Mouse (Mus musculus) cerebellum, adult 11 months (tissue): ENCODE measurements around the gene Myt1.
"Not testable (repeated sequence)": the region's sequence is repeated elsewhere in the genome, so short reads cannot be mapped to it uniquely, and the experiment has no call there.

Source experiments
- DNase-seq: peaks from one replicate; pipeline ENCODE4 v3.0.0; 2022

Myt1 gene

DNA sequence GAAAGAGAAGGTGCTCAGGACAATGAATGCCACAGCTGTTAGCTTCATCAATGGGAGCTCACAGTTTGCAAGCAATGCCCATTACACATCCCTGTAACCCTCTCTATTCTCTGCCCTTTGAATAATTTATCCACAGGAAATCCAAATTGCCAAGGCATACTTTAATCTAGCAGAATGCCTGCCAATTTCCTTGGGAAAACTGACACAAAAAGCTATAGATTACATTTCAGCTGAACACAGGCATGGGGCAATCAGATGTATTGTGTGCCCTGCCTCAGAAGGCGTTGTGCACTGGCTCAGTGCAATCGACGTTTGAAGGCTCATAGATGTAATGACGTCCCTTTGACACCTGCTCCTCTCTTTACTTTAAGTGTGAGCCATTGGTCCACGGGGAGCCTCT is 24.7 kb downstream of the Myt1 start:
- DNase-seq, result no peak

DNA sequence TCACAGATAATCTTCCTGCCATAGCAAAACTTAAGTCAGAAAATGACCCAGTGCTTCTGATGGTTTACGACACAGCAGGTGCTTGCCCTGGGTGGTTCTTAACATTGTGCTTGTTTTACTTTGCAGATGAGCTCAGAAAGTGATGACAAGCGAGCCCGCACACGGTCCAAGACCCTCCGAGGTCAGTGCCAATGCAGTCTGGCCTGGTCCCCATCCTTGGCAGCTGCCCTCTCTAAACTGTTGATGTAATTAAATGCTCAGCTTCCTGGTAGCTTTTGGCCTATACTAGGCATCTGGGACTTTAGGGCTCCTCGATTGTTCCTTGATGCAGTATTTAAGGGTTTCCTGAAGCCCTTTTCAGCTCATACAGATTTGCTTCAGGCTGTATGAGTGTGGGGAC is 26.3 kb downstream of the Myt1 start:
- DNase-seq, result no peak

DNA sequence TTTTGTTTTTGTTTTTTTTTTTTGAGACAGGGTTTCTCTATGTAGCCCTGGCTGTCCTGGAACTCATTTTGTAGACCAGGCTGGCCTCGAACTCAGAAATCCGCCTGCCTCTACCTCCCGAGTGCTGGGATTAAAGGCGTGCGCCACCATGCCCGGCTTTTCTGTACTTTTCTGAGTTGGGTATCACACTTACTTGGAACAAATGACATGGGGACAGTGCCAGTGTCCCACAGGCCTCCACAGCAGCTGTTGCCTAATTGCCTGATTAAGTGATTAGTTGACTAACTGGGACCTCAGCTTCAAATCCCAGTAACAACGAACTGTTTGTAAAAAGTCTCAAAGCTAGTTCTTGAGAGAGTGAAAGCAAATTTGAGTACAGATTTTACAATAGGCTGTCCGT is 30.1 kb downstream of the Myt1 start:
- DNase-seq, result not testable (repeated sequence)

DNA sequence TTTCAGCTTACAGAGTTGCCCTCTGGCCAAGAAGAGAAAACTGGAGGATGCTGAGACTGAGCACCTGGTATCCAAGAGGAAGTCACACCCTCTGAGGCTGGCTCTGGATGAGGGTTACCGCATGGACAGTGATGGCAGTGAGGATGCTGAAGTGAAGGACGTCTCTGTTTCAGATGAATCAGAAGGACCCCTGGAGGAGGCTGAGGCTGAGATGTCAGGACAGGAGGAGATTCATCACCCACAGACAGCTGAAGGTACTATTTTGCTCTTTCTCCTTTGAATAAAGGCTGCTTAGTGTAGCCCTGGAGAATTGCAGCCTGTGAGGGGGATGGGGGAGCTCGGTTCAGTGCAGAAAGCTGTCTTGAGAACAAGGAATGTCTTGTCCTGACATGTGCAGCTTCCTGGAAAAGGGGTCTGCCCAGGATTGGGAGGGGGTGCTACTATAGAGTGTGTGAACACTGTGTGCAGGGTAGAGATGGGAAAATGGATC is 32.6 kb downstream of the Myt1 start:
- no peak for DNase-seq

DNA sequence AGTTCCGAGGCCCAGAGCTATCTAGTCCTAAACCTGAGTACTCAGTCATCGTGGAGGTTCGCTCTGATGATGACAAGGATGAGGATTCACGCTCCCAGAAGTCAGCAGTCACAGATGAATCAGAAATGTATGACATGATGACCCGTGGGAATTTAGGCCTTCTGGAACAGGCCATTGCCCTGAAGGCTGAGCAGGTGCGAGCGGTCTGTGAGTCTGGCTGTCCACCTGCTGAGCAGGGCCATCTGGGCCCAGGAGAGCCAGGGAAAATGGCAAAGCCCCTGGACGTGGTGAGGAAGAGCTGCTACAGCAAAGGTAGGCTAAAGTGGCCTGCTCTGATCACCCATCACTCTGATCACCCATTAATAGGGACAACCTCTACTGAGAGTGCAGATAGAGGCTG is 34.5 kb downstream of the Myt1 start:
- DNase-seq, result peak; percentile 80

DNA sequence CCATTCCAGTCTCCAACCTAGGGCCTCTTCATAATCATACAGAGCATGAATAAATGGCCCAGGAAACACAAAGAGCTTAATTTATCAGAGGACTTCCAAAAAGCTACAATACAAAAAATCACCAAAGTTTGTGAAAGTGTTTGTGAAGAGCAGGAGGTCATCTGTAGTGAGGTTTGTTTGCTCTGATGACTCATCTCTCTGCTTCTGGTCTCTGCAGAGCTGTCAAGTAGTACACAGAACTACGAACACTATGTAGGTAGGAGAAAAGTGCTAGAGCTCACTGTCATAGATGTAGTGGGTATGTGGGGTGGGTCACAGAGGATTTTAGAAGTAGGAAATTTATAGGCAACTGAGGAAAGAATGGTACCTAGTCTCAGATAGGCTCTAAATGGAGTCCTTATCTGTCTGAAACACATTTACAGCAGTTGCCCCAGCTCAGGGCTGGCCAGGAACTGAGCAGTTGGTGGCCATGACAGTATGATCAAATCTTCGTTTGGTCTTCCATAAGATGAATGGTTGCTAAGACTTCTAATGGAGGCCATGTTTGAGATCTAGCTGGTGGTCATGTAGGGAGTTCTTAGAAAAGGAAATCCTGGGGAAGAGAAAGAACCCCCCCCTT is 66.0 kb downstream of the Myt1 start:
- no peak for DNase-seq

DNA sequence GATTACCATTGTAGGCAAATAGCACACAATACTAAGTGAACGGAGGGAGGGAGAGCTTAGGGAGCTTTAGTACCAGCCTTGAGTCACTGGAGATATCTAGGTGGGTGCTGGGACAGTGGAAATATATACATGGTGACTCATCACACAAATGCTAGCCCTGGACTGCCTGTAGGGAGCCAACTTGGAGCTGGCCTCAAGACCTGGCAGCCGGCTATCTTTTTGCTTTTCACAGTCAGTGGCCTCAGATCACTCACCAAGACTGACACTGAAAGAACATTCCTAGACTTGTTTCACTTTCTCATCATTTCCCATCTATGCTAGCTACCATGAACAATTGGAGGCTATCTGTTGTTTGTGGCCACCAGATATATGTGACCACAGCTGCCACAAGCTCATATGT is 69.6 kb downstream of the Myt1 start:
- DNase-seq, result peak; percentile 26

DNA sequence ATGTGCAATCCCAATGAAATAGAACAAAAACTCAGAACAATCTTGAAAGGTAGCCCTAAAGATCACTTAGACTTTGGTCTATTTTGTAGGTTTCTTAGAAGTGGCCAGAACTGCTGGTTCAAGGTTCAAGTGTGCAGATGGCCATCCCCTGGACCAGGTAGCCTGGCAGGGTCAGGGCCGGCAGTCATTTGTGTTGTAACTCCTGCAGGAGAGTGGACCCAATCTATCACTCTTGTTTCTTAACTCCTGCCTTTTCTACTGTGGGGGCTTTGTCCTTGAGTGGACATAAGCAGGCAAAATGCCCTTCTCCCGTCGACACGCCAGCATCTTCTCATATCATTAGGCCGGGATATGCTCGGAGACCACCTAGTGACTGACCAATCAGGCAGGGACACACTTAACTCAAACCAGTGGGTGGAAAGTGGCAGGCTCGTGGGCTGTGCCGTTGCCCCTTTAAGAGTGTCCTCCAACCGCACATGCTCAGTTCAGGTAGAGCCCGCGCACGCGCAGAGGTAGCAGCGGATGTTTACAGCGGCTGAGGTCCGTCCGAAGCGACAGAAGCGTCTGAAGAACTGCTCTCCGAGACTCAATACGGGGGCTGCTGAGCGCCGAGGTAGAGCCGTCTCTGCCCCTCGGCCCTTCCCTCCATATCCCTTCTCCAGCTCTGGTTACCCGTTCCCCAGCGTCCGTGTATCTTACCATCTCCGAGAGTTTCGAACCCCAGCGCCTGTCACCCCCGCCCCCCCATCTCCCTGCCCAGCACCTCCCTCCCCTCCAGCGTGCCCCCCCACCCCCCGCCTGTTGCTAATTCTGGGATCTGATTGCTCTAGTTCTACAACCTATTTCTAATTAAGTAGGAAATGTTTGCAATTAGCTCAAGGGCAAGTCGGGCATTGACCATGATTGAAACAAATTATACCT is 74.5 kb downstream of the Myt1 start, which contains the start of gene Pcmtd2:
Gene Pcmtd2 (plus strand): TSS at position 483 of the 921 bp plus-strand sequence.
- DNase-seq, result peak; percentile 90

DNA sequence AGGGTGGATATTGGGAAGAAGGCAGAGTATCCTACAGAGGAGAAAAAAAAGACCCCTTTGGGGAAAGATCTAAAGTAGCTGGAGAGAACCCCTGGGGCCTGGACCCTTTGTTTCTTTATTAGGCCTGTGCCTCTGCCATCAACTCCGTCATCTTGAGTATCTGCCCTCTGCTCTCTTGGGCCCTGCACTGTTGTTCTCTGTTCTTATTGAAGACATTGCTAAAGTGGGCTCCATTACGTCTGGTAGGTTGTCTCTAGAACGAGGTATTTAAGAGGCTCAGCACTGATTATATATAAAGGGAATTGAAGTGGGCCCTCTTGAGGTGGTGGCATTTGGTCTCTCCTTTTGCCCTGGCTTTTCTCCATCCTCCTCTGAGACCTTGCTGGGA is 75.2 kb downstream of the Myt1 start:
- DNase-seq, result no peak

DNA sequence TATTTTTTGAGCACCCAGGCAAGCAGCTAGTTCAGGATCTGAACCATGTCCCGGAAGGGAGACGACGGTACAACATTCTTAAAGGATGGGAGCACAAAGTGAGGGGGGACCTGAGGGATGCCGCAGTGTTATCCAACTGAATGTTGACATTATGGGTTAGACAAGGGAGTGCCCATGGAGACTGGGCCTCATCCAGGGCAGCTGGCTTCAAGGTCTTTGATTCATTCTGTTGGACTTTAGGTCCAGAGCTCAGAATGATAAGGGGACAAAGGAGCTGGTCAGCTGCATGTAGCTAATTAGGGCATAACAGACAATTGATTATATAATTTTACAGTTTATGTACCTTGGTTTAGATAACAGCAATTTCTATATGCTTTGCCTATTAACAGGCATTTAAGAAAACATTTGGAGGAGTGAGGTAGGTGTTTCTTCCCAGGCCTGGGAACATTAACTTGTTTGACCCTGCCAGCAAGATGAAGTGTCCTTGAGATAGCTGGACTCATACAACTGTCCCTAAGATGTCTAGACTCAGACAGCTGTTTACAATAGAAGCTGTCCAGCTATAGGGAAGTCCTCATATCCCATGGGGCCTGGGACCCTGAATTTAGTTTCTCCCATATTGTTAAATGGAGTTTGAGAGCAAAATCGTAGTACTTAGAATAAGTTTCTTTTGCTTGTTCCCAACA is 82.7 kb downstream of the Myt1 start:
- no peak for DNase-seq

DNA sequence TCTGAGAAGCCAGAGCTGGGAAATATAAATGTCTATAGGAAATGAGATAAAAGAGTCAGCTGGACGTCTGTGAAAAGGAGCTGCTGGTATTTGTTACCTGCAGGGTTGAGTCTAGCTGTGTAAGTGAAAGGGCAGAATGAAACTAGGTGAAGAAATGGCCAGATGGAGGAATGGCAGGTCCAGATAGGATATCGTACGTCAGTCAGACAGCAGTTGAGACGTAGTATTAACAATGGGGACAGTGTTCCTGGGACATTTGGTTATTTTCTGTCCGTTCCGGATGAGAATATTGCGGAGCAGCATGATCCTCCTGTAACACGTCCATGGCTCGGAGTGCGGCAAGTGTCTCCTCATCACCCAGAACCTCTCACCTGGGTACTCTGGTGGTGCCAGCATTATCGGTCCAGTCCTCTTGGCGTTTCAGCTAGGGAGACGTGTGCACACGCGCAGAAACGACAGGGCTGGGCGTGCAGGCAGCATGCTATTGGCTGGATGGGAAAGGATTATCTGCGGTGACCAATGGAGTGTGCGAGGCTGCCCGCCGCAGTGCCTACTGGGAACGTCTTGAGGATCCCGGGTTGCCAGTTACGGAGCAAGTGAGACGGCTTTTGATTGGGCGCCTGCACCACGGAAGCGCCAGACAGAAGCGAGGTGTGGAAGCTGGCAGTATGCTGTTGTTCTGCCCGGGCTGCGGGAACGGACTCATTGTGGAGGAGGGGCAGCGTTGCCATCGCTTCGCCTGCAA is 100.8 kb downstream of the Myt1 start, which contains the start of gene Polr3k:
Gene Polr3k (plus strand): TSS at position 547 of the 745 bp plus-strand sequence.
- DNase-seq, result peak; percentile 93

DNA sequence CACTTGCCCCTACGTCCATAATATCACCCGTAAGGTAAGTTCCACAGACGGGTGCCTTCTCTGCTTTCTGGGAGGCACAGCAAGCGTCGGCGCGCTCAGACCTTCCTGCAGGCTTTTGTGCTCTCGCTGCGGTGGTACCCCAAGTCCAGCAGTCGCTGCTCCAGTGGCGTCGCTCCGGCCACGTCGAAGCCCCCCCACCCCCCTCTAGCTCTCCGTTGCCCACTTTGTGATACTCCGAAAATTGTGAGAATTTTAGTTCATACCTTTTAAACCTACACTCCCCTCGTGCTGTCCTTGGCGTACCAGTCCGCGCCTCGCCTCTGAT is 101.4 kb downstream of the Myt1 start:
- no peak for DNase-seq

DNA sequence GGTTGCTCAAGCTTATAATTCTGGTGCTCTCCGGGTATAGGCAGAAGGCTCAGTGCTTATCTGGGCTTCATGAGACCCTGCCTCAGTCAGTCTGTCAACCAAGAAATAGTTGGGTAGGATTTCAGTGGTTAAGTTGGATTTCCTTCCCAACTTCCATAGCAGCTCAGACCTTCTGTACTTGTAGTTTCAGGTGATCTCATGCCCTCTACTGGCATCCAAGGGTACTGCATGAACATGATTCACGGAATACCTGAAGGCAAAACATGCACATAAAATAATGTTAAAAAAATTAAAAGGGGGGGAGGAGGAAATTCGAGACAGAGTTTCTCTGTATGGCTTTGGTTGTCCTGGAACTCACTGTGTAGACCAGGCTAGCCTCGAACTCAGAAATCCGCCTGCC is 103.8 kb downstream of the Myt1 start:
- peak; percentile 68 for DNase-seq

DNA sequence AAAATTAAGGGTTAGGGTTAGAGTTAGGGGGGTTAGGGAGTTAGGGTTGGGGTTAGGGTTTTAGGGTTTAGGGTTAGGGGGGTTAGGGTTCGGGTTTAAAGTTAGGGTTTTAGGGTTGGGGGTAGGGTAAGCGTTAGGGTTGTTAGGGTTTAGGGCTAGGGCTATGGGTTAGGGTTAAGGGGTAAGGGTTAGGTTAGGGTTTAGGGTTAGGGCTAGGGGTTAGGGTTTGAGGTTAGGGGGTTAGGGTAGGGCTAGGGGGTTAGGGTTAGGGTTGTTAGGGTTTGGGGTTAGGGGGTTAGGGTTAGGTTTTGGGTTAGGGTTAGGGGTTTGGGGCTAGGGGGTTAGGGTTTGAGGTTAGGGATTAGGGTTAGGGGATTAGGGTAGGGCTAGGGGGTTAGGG is 107.9 kb downstream of the Myt1 start:
- no peak for DNase-seq
